Mouse (Mus musculus): ENCODE data around the gene Prune2. TPM values are rescaled to one million over a fixed set of nuclear protein-coding genes. Genes with fewer than 3 reads are reported as not detected.

The Prune2 gene
- polyA plus RNA-seq, 1 experiment = 17.0 TPM

- no peaks in the 10 kb centered on the region for H3K79me3 ChIP-seq (ENCODE audit: low read depth)
- no peak overlapping the region for H3ac ChIP-seq (ENCODE audit: control insufficient read depth, insufficient read length, low read depth)
- no peak for TF ChIP-seq MYOD1 (IDR thresholded peaks at IDR 0.05; ENCODE audit: control insufficient read depth, insufficient read length, low read depth)
- no peak for TF ChIP-seq MAX (IDR thresholded peaks at IDR 0.05)
- no peak for TF ChIP-seq USF1 (IDR thresholded peaks at IDR 0.05; ENCODE audit: low read depth)
- no peak for TF ChIP-seq CTCF (IDR thresholded peaks at IDR 0.05; ENCODE audit: control insufficient read depth, insufficient read depth, insufficient read length)
- no peak for TF ChIP-seq MYOG (IDR thresholded peaks at IDR 0.05; ENCODE audit: control insufficient read depth, extremely low read depth, insufficient read length)
- TF ChIP-seq FOSL1 (IDR thresholded peaks at IDR 0.05; ENCODE audit: insufficient read depth, low read length, poor library complexity, severe bottlenecking) = no peak
- no peak for TF ChIP-seq CEBPB (IDR thresholded peaks at IDR 0.05; ENCODE audit: low read depth)
- H3K27me3 ChIP-seq (ENCODE audit: control insufficient read depth, insufficient read depth, insufficient read length) = no peaks in the 10 kb centered on the region
- H3K79me2 ChIP-seq (ENCODE audit: control insufficient read depth, insufficient read depth) = no peaks in the 10 kb centered on the region
- peaks cover 51% of the 10 kb centered on the region for H3K36me3 ChIP-seq (ENCODE audit: control insufficient read depth, insufficient read depth)
- no peak overlapping the region for H3K4me3 ChIP-seq (ENCODE audit: insufficient read depth, poor library complexity, severe bottlenecking)
Observed at GRCm38 (mm10) chr19:17194730-17195129, 238.8 kb downstream of the Prune2 start.

DNA sequence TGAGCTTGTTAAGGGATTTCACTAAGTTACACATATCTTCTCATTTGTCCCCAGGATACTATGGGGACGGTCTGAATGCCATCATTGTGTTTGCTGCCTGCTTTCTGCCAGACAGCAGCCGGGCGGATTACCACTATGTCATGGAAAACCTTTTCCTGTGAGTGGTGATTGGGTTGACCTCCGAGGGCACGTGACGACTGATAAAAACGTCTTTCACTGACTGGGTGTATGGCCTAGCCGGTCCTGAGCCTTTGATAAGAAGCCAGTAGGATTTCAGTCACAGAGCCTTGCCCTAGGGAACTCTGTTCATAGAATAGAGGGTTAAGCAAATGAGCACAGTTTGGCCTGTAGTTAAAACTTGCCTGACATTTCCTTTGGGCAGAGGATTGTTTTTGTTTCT lies 243.1 kb downstream of the Prune2 start:
- H3K36me3 ChIP-seq (ENCODE audit: control insufficient read depth, insufficient read depth) = peaks cover 54% of the 10 kb centered on the region
- TF ChIP-seq USF1 (IDR thresholded peaks at IDR 0.05; ENCODE audit: low read depth) = no peak
- TF ChIP-seq CEBPB (IDR thresholded peaks at IDR 0.05; ENCODE audit: low read depth) = no peak
- TF ChIP-seq FOSL1 (IDR thresholded peaks at IDR 0.05; ENCODE audit: insufficient read depth, low read length, poor library complexity, severe bottlenecking) = no peak
- TF ChIP-seq MYOG (IDR thresholded peaks at IDR 0.05; ENCODE audit: control insufficient read depth, extremely low read depth, insufficient read length) = no peak
- TF ChIP-seq MAX (IDR thresholded peaks at IDR 0.05) = no peak
- no peak for TF ChIP-seq MYOD1 (IDR thresholded peaks at IDR 0.05; ENCODE audit: control insufficient read depth, insufficient read length, low read depth)
- no peak for TF ChIP-seq CTCF (IDR thresholded peaks at IDR 0.05; ENCODE audit: control insufficient read depth, insufficient read depth, insufficient read length)
- no peak overlapping the region for H3ac ChIP-seq (ENCODE audit: control insufficient read depth, insufficient read length, low read depth)
- H3K79me2 ChIP-seq (ENCODE audit: control insufficient read depth, insufficient read depth) = no peaks in the 10 kb centered on the region
- no peaks in the 10 kb centered on the region for H3K27me3 ChIP-seq (ENCODE audit: control insufficient read depth, insufficient read depth, insufficient read length)
- H3K4me3 ChIP-seq (ENCODE audit: insufficient read depth, poor library complexity, severe bottlenecking) = no peak overlapping the region
- no peaks in the 10 kb centered on the region for H3K79me3 ChIP-seq (ENCODE audit: low read depth)

DNA sequence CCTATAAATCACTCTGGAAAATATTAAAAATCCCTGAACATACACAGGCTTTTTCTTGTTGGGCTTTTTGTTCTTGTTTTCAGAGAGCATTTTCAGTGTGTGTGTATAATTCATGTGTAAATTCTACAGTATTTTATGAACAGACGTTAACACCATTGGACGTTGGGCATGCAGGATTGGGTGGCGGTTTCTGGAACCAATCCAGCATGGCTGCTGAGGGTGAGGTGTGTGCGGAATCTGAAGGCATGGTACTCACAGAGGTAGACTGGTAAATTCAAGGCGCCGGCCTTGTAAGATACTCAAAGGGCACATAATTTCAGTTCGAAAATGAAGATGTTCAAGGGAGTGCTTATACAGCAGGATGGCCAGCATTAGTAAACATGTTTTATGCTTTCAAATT lies 251.2 kb downstream of the Prune2 start:
- Histone ChIP-seq H3K79me2 (ENCODE audit: control insufficient read depth, insufficient read depth) (no peaks in the 10 kb centered on the region), H3K79me3 (ENCODE audit: low read depth) (no peaks in the 10 kb centered on the region), H3K27me3 (ENCODE audit: control insufficient read depth, insufficient read depth, insufficient read length) (no peaks in the 10 kb centered on the region), H3ac (ENCODE audit: control insufficient read depth, insufficient read length, low read depth) (no peak overlapping the region), H3K36me3 (ENCODE audit: control insufficient read depth, insufficient read depth) (peaks cover 57% of the 10 kb centered on the region), H3K4me3 (ENCODE audit: insufficient read depth, poor library complexity, severe bottlenecking) (no peak overlapping the region)
- TF ChIP-seq MAX (IDR thresholded peaks at IDR 0.05) (no peak), MYOD1 (IDR thresholded peaks at IDR 0.05; ENCODE audit: control insufficient read depth, insufficient read length, low read depth) (no peak), FOSL1 (IDR thresholded peaks at IDR 0.05; ENCODE audit: insufficient read depth, low read length, poor library complexity, severe bottlenecking) (no peak), CTCF (IDR thresholded peaks at IDR 0.05; ENCODE audit: control insufficient read depth, insufficient read depth, insufficient read length) (no peak), MYOG (IDR thresholded peaks at IDR 0.05; ENCODE audit: control insufficient read depth, extremely low read depth, insufficient read length) (no peak), CEBPB (IDR thresholded peaks at IDR 0.05; ENCODE audit: low read depth) (no peak), USF1 (IDR thresholded peaks at IDR 0.05; ENCODE audit: low read depth) (no peak)

- H3K79me2 ChIP-seq (ENCODE audit: control insufficient read depth, insufficient read depth) = no peaks in the 10 kb centered on the region
- no peaks in the 10 kb centered on the region for H3K27me3 ChIP-seq (ENCODE audit: control insufficient read depth, insufficient read depth, insufficient read length)
- H3K36me3 ChIP-seq (ENCODE audit: control insufficient read depth, insufficient read depth) = peaks cover 36% of the 10 kb centered on the region
- no peaks in the 10 kb centered on the region for H3K79me3 ChIP-seq (ENCODE audit: low read depth)
- H3ac ChIP-seq (ENCODE audit: control insufficient read depth, insufficient read length, low read depth) = no peak overlapping the region
- no peak overlapping the region for H3K4me3 ChIP-seq (ENCODE audit: insufficient read depth, poor library complexity, severe bottlenecking)
- TF ChIP-seq CTCF (IDR thresholded peaks at IDR 0.05; ENCODE audit: control insufficient read depth, insufficient read depth, insufficient read length) (no peak), CEBPB (IDR thresholded peaks at IDR 0.05; ENCODE audit: low read depth) (no peak), USF1 (IDR thresholded peaks at IDR 0.05; ENCODE audit: low read depth) (no peak), MAX (IDR thresholded peaks at IDR 0.05) (no peak), MYOD1 (IDR thresholded peaks at IDR 0.05; ENCODE audit: control insufficient read depth, insufficient read length, low read depth) (no peak), FOSL1 (IDR thresholded peaks at IDR 0.05; ENCODE audit: insufficient read depth, low read length, poor library complexity, severe bottlenecking) (no peak), MYOG (IDR thresholded peaks at IDR 0.05; ENCODE audit: control insufficient read depth, extremely low read depth, insufficient read length) (no peak)
Observed at GRCm38 (mm10) chr19:17210541-17210940, 254.6 kb downstream of the Prune2 start.

DNA sequence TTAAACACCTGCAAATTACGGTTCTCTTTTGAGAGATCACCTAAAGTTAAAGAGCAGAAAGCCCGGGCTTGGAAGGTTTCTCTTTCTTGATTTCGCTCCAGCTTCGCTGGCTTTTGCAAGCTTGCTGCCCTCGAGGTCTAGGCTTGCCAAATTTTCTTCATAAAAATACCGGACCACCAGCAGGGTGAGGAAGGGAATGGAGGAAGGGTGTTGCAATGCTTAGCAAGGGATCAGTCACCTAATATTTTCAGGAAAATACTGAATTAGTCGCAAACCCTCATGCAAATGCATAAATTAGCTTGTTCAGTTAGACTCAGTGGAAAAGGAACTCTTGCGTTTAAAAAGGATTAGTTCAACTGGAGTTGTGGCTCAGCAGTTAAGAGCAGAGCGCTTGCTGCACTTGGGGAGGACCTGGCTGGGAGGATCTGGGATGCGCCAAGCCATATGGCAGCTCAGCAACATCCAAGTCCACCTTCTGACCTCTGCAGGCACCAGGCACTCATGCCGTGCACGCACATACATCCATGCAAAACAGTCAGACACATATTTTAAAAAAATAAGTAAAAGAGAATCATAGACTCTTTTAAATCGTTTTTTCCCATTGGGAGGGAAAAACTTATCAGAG lies 259.1 kb downstream of the Prune2 start:
- no peak overlapping the region for H3ac ChIP-seq (ENCODE audit: control insufficient read depth, insufficient read length, low read depth)

More for the DNA sequence above, 259.1 kb downstream of the Prune2 start:
- Histone ChIP-seq H3K27me3 (ENCODE audit: control insufficient read depth, insufficient read depth, insufficient read length) (no peaks in the 10 kb centered on the region), H3K4me3 (ENCODE audit: insufficient read depth, poor library complexity, severe bottlenecking) (no peak overlapping the region), H3K36me3 (ENCODE audit: control insufficient read depth, insufficient read depth) (no peaks in the 10 kb centered on the region), H3K79me3 (ENCODE audit: low read depth) (no peaks in the 10 kb centered on the region), H3K79me2 (ENCODE audit: control insufficient read depth, insufficient read depth) (no peaks in the 10 kb centered on the region)
- TF ChIP-seq MAX (IDR thresholded peaks at IDR 0.05) (no peak), FOSL1 (IDR thresholded peaks at IDR 0.05; ENCODE audit: insufficient read depth, low read length, poor library complexity, severe bottlenecking) (no peak), MYOG (IDR thresholded peaks at IDR 0.05; ENCODE audit: control insufficient read depth, extremely low read depth, insufficient read length) (no peak), USF1 (IDR thresholded peaks at IDR 0.05; ENCODE audit: low read depth) (no peak), CTCF (IDR thresholded peaks at IDR 0.05; ENCODE audit: control insufficient read depth, insufficient read depth, insufficient read length) (no peak), MYOD1 (IDR thresholded peaks at IDR 0.05; ENCODE audit: control insufficient read depth, insufficient read length, low read depth) (no peak)
